Mouse (Mus musculus) spleen, adult 2 months (tissue): ENCODE measurements around the gene Atg101. TPM values are rescaled to one million over a fixed set of nuclear protein-coding genes. Genes with fewer than 3 reads are reported as not detected.

Experiments used
- DNase-seq, 2 experiments: peaks; one replicate each; pipeline versions ENCODE4 v3.0.0 to v3.0.0-alpha.2; 2012 to 2021; ENCODE audit warnings: low spot score in 2 of 2, low read depth in 1 of 2
- H3K27ac ChIP-seq: fragments of 200-500 bp; 2 replicates; pipeline ENCODE4 v1.5.1; 2012; ENCODE audit warnings: low read length, inconsistent platforms; ENCODE audit not compliant: insufficient read depth
- H3K27me3 ChIP-seq: fragments of 200-500 bp; 2 replicates; pipeline ENCODE4 v1.6.1; 2012; ENCODE audit warnings: mild to moderate bottlenecking, moderate library complexity, low read length, inconsistent platforms; ENCODE audit not compliant: control insufficient read depth, insufficient read depth
- H3K36me3 ChIP-seq: fragments of 200-500 bp; 2 replicates; pipeline ENCODE4 v1.6.1; 2012; ENCODE audit warnings: mild to moderate bottlenecking, low read length, inconsistent platforms; ENCODE audit not compliant: control insufficient read depth, insufficient read depth
- H3K4me1 ChIP-seq: fragments of 200-500 bp; 2 replicates; pipeline ENCODE4 v1.6.1; 2011; ENCODE audit warnings: inconsistent platforms; ENCODE audit not compliant: control insufficient read depth, insufficient read depth, insufficient read length
- H3K4me3 ChIP-seq: fragments of 200-500 bp; 2 replicates; pipeline ENCODE4 v1.5.1; 2011; ENCODE audit warnings: mild to moderate bottlenecking, inconsistent platforms; ENCODE audit not compliant: insufficient read depth, insufficient read length; ENCODE audit errors: extremely low read depth
- CTCF ChIP-seq: fragments of 200-500 bp; IDR thresholded peaks from 2 replicates; pipeline ENCODE4 v1.5.1; 2011; ENCODE audit warnings: mild to moderate bottlenecking, inconsistent platforms; ENCODE audit not compliant: insufficient read depth, insufficient read length, insufficient replicate concordance; ENCODE audit errors: extremely low read depth
- POLR2A ChIP-seq: fragments of 200-500 bp; IDR thresholded peaks from 2 replicates; pipeline ENCODE4 v1.6.1; 2011; ENCODE audit warnings: low read depth, low read length, inconsistent platforms
- WGBS: fragments of 180-500 bp; shearing (Covaris S2); methylation state at CpG from one replicate; pipeline ENCODE4 v1.1.7; 2018; 5-methylcytosine and 5-hydroxymethylcytosine counted together
- polyA plus RNA-seq: library from polyadenylated mRNA; depleted of rRNA; stranded (reverse); fragments of >200 nt; gene quantifications from 2 replicates; pipeline ENCODE4 v1.2.3, GENCODE M21; 2012

Gene Atg101
- polyA plus RNA-seq, 1 experiment = 24.5 TPM

DNA sequence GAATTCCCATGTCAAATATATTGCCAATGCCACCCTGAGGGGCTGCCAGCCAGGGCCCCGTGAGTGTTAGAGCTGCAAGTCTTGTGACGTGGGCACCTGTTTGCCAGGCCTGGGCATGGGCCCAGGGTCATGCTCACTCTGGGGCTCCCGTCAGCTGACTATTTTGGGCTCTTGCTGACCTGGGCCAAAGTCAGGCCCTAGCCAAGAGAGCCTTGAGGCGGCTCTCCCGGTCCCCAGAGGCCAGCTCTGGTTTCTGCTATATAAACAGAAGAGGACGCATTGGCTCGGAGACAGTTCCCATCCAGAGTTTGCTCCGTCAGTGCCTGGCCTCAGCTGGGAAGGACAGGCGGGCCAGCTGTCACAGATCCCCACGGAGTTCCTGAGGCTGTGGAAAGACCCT lies 23.7 kb upstream of the Atg101 start:
- WGBS = 82% methylated on average over 10 of the region's 10 CpGs
- Histone ChIP-seq H3K27me3 (no peaks in the 10 kb centered on the region), H3K4me3 (no peak overlapping the region), H3K27ac (no peak overlapping the region; the same call in 1 of the 2 replicates), H3K4me1 (peaks cover 44% of the 10 kb centered on the region; the same call in 1 of the 2 replicates), H3K36me3 (no peaks in the 10 kb centered on the region; the same call in 1 of the 2 replicates)
- no peak for TF ChIP-seq POLR2A
- no peak for TF ChIP-seq CTCF
- DNase-seq = no peak

DNA sequence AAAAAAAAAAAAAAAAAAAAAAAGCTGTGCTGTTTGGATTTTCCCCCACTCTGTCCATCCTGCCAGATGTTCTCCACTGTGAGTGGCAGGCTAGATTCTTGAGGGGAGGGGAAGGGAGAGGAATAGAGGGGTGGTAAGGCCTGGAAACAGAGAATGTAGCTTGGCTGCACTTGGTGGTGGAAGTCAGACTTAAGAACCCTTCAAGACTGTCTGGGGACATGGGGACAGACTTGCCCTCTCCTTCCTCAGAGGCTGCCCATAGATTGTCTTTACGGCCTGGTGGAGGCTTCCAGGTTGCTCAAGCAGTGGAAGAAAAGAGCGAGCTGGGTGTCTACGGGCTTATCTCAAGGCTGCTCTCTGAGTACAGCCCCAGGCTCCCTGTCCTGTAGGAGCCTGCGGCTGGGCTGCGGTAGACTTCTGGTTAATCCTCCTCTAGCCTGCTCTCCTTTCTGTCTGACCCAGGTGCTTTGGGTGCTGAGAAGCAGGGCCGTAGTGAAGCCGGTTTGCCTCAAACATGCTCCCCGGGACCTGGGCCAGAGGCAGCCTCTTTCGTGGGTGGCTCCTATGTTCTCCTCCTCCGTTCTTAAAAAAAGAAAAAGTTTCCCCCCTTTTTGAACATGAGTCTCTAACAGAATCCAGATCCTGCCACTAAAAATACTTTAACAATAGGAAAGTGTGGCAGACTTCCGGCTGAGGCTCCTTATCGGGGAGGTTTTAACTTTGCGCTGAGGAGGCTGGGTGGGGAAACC lies 23.0 kb upstream of the Atg101 start:
- H3K4me1 ChIP-seq = peaks cover 46% of the 10 kb centered on the region; the same call in 1 of the 2 replicates
- H3K27me3 ChIP-seq = no peaks in the 10 kb centered on the region
- no peaks in the 10 kb centered on the region; the same call in 1 of the 2 replicates for H3K36me3 ChIP-seq
- 38% methylated on average over 13 of the region's 13 CpGs for WGBS
- H3K4me3 ChIP-seq = no peak overlapping the region
- peak overlapping the region; percentile 30 for H3K27ac ChIP-seq
- no peak for DNase-seq
- TF ChIP-seq POLR2A (no peak), CTCF (no peak)

DNA sequence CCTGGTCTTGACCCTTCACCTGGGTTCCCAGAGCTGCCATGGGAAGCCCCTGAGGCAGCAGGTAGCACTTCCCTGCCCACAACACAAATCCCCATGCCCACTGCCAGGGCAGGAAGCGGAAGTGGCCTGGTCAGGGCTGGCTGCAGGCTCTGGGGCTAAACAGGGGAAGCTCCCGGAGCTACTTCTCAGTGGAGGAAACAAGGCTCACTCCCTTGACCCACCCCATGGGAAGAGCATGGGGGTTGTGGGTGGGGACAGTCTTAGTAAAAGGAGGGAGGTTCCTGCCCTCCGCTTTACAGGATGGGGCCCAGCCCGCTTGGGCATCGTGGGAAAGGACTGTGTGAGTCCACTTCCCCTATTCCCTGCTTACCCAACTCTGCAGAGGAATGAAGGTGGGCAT lies 21.6 kb upstream of the Atg101 start:
- 12% methylated on average over 5 of the region's 5 CpGs for WGBS
- peaks cover 37% of the 10 kb centered on the region for H3K4me1 ChIP-seq
- peak in 1 of 2 experiments; percentile 49 for DNase-seq
- no peaks in the 10 kb centered on the region; the same call in 1 of the 2 replicates for H3K36me3 ChIP-seq
- no peaks in the 10 kb centered on the region for H3K27me3 ChIP-seq
- no peak overlapping the region for H3K4me3 ChIP-seq
- TF ChIP-seq POLR2A (no peak), CTCF (no peak)
- H3K27ac ChIP-seq = peak overlapping the region; percentile 63; the same call in 1 of the 2 replicates

DNA sequence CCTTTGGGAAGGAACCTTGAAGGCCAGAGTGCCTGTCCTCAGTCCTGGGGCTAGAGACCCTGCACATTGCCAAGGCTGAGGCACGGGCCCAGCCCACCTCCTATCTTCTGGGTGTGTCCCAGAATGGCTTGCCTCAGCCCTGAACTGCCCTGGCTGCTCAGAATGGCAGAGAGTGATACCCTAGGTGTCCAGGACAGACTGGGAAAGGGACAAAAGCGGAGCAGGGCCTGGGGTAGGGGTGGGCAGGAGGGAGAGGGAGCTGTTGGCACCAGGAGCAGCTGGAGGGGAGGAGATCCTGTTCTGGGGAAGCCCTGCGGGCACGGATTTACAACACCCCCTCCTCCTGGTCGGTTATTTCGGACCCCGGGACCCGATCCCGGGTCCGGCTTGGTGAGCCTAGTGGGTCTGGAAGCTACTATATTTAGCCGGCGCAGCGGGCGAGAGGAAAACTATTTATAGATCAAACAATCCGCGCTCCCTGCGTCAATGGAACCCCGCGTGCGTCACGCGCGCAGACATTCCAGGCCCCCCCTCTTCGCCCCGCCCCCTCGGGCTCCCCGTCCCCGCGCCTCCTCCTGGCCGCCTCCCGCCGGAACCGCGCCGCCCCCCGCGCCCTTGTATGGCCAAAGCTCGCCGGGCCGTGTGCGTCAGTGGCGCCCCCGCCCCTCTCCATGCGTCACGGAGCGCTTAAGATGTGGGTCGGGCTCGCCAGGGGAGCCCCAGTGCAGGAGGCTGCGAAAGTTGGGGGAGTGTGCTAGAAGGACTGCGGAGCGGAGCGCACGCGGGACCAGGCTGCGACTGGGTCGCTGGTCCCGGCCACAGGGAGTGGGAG lies 17.7 kb upstream of the Atg101 start:
- 4% methylated on average over 57 of the region's 57 CpGs for WGBS
- Histone ChIP-seq H3K4me1 (peaks cover 38% of the 10 kb centered on the region), H3K27me3 (no peaks in the 10 kb centered on the region), H3K27ac (peak overlapping the region; percentile 27), H3K4me3 (peak overlapping the region; percentile 66), H3K36me3 (peaks cover 14% of the 10 kb centered on the region)
- DNase-seq = peak; percentile 85 to 87
- TF ChIP-seq POLR2A (peak; percentile 83), CTCF (no peak)

DNA sequence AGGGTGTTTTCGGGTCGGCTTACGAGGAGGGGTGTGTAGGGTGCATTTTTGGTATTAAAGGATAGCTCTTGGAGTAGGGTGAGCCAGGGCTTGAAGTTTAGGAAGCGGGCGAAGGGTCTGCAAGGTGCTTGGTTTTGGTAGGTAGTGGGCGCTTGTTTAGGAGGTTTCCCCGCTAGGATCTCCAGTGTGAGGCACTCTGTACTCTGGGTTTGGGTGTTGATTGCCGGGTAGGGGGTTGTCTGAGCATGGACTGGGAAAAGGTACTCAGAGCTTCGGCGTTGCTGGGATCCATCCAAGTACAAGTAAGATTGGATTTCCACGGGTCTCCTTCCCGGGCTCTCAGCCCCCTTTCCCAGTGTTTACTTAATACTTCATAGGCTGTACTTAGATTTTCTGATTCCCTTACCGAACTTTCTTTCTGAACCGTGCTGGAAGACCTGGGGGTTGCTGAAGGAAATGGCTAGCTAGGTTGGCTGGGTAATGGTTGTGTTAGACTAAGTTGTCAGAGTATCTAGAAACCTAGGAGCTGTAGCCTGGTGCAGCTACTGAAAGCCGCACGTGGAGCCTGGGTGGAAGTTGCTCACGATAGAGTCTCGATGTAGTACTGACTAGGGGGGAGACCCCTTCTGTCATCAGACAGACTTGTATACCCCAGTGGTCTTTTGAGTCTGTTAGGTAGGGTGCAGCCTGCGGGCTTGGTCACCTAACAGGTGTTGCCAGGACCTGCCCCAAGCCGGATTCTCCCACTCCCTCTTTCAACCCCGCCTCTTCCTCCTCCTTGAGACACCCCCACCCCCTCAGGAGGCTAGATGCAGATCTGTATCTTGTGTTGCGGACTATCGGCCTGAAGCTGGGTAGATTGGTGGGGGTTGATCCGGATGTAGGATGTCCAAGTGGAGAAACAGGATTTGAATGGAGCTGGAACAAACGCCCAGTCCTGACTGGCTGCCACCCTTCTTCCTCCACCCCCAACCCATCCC lies 16.7 kb upstream of the Atg101 start:
- TF ChIP-seq CTCF (no peak), POLR2A (no peak)
- Histone ChIP-seq H3K27me3 (no peaks in the 10 kb centered on the region), H3K36me3 (peaks cover 21% of the 10 kb centered on the region)

More for the DNA sequence above, 16.7 kb upstream of the Atg101 start:
- peak overlapping the region; percentile 27; the same call in 1 of the 2 replicates for H3K27ac ChIP-seq
- WGBS = 2% methylated on average over 25 of the region's 25 CpGs
- H3K4me3 ChIP-seq = peak overlapping the region; percentile 66
- peak in 1 of 2 experiments; percentile 24 for DNase-seq
- peaks cover 31% of the 10 kb centered on the region for H3K4me1 ChIP-seq
